Mouse (Mus musculus) lung, postnatal 0 days (tissue): ENCODE results near the gene Srsf2. TPM values are rescaled to one million over a fixed set of nuclear protein-coding genes. Genes with fewer than 3 reads are reported as not detected.

Experiments used
- ATAC-seq: fragments of 200-750 bp; cut with Nextera tagmentation; 2 replicates; pipeline ENCODE4 v1.8.0; 2017; ENCODE audit warnings: moderate library complexity
- DNase-seq: peaks from one replicate; pipeline ENCODE4 v3.0.0-alpha.2; 2016; ENCODE audit warnings: low spot score
- H3K27ac ChIP-seq: fragments of 300-500 bp; sonication (generic); 2 replicates; pipeline ENCODE4 v1.5.1; 2014; ENCODE audit warnings: antibody characterized with exemption, mild to moderate bottlenecking, low read length, mixed read lengths
- H3K27me3 ChIP-seq: fragments of 300-500 bp; sonication (generic); replicated peaks from 2 replicates; pipeline ENCODE4 v1.6.1; 2014; ENCODE audit warnings: low read length, mixed read lengths; ENCODE audit not compliant: insufficient read depth
- H3K36me3 ChIP-seq: fragments of 300-500 bp; sonication (generic); 2 replicates; pipeline ENCODE4 v1.6.1; 2014; ENCODE audit warnings: low read length, mixed read lengths; ENCODE audit not compliant: insufficient read depth
- H3K4me1 ChIP-seq: fragments of 300-500 bp; sonication (generic); 2 replicates; pipeline ENCODE4 v1.6.1; 2014; ENCODE audit warnings: antibody characterized with exemption, low read depth, low read length, mixed read lengths; ENCODE audit not compliant: insufficient read depth
- H3K4me2 ChIP-seq: fragments of 300-500 bp; sonication (generic); replicated peaks from 2 replicates; pipeline ENCODE4 v1.6.1; 2014; ENCODE audit warnings: low read depth, mild to moderate bottlenecking, low read length, moderate library complexity, mixed read lengths
- H3K4me3 ChIP-seq: fragments of 300-500 bp; sonication (generic); 2 replicates; pipeline ENCODE4 v1.5.1; 2014; ENCODE audit warnings: low read depth, low read length
- H3K9ac ChIP-seq: fragments of 300-500 bp; sonication (generic); replicated peaks from 2 replicates; pipeline ENCODE4 v1.6.1; 2014; ENCODE audit warnings: low read depth, mild to moderate bottlenecking
- H3K9me3 ChIP-seq: fragments of 300-500 bp; sonication (generic); 2 replicates; pipeline ENCODE4 v1.6.1; 2016; ENCODE audit warnings: low read length, mixed read lengths
- CTCF ChIP-seq: IDR thresholded peaks from 2 replicates; pipeline ENCODE4 v1.5.1; 2016; ENCODE audit warnings: antibody characterized with exemption, mild to moderate bottlenecking
- EP300 ChIP-seq: IDR thresholded peaks from 2 replicates; pipeline ENCODE4 v1.6.1; 2016; ENCODE audit warnings: antibody characterized with exemption, mild to moderate bottlenecking, control low read depth
- WGBS: fragments of 180-500 bp; shearing (Covaris S2); extraction: QIAGEN DNeasy Blood & Tissue Kit; methylation state at CpG from one replicate; pipeline ENCODE4 v1.1.7; 2014; 5-methylcytosine and 5-hydroxymethylcytosine counted together
- polyA plus RNA-seq: library from polyadenylated mRNA; unstranded; fragments of >200 nt; fragmentation: Nextera tagmentation; extraction: Ambion mirVana; gene quantifications from 2 replicates; pipeline ENCODE4 v1.2.1, GENCODE M21; 2015

Gene Srsf2
- polyA plus RNA-seq, 1 experiment from 2014 or later = 419 TPM

DNA sequence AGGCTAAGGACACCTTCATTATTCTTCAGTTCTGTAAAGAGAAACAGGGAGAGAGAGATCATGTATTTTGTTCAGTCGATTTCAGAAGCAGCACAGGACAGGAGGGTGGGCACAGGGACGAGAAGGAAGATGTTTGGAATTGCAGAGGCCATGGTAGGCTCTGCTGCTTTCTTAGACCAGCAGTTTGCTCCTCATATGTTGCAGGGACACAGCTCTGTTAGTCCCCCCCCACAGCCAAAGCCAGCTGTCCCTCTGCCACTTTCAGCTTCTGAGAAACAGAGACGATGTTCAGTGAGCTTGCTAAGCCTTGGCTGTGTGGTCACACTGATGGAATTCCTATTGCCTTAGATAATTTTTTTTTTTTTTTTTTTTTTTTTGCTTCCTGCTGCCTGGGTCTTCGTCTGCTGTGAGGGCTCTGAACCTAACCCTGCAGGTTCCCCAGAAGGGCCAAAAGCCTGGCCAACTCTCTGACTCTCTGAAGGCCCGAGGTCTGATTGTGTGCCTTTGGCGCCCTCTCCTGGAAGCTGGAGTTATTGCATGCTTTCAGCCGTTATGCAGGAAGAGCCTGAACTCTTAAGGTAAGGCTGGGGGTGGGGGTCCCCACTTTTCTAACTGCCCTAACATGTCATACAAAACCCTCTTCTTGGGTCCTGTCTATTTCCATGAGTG is 44.8 kb downstream of the Srsf2 start:
- peak; percentile 70 for ATAC-seq
- no peaks in the 10 kb centered on the region for H3K9me3 ChIP-seq
- H3K27ac ChIP-seq = peak overlapping the region; percentile 65
- TF ChIP-seq EP300 (no peak; the same call in 1 of the 2 replicates), CTCF (peak; percentile 95)
- 16% methylated on average over 7 of the region's 7 CpGs for WGBS
- no peak overlapping the region for H3K4me3 ChIP-seq
- no peak overlapping the region for H3K9ac ChIP-seq
- H3K36me3 ChIP-seq = no peaks in the 10 kb centered on the region
- no peaks in the 10 kb centered on the region for H3K27me3 ChIP-seq
- DNase-seq = peak; percentile 94
- peaks cover 12% of the 10 kb centered on the region; the same call in 1 of the 2 replicates for H3K4me1 ChIP-seq
- no peak overlapping the region for H3K4me2 ChIP-seq

- Histone ChIP-seq H3K9me3 (no peaks in the 10 kb centered on the region), H3K4me3 (no peak overlapping the region), H3K4me2 (no peak overlapping the region), H3K9ac (no peak overlapping the region), H3K4me1 (peaks cover 6% of the 10 kb centered on the region; the same call in 1 of the 2 replicates), H3K27me3 (no peaks in the 10 kb centered on the region), H3K27ac (peak overlapping the region; percentile 65), H3K36me3 (no peaks in the 10 kb centered on the region)
- WGBS = 49% methylated on average over 3 of the region's 3 CpGs
- no peak for ATAC-seq
- no peak for TF ChIP-seq EP300
- TF ChIP-seq CTCF = no peak
- no peak for DNase-seq
Observed at GRCm38 (mm10) chr11:116807526-116807925, 45.4 kb downstream of the Srsf2 start.

DNA sequence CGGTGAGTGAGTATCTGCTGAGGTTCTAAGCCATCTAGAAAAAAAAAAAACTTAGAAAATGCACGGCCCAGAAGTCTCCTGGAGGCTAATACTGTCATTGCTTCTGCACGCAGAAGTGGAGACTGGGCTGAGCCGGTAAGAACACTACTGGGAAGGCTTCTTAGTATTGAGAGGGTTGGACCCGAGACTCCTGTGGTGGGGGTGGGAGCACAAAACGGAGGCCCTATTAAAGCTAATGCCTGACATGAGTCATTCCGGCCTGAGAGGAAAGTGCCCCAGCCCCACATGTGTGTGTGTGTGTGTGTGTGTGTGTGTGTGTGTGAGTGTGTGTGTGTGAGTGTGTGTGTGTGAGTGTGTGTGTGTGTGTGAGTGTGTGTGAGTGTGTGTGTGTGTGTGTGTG is 45.8 kb downstream of the Srsf2 start:
- no peak overlapping the region for H3K4me2 ChIP-seq
- 0 out of 2 replicates have a peak, but pooled peaks cover 3% of the 10 kb centered on the region for H3K4me1 ChIP-seq
- H3K9ac ChIP-seq = no peak overlapping the region
- H3K27me3 ChIP-seq = no peaks in the 10 kb centered on the region
- TF ChIP-seq EP300 (no peak), CTCF (no peak)
- H3K9me3 ChIP-seq = no peaks in the 10 kb centered on the region
- H3K36me3 ChIP-seq = no peaks in the 10 kb centered on the region
- H3K27ac ChIP-seq = no peak overlapping the region
- no peak overlapping the region for H3K4me3 ChIP-seq
- 38% methylated on average over 7 of the region's 7 CpGs for WGBS
- peak; percentile 15; the same call in 1 of the 2 replicates for ATAC-seq
- peak; percentile 48 for DNase-seq

DNA sequence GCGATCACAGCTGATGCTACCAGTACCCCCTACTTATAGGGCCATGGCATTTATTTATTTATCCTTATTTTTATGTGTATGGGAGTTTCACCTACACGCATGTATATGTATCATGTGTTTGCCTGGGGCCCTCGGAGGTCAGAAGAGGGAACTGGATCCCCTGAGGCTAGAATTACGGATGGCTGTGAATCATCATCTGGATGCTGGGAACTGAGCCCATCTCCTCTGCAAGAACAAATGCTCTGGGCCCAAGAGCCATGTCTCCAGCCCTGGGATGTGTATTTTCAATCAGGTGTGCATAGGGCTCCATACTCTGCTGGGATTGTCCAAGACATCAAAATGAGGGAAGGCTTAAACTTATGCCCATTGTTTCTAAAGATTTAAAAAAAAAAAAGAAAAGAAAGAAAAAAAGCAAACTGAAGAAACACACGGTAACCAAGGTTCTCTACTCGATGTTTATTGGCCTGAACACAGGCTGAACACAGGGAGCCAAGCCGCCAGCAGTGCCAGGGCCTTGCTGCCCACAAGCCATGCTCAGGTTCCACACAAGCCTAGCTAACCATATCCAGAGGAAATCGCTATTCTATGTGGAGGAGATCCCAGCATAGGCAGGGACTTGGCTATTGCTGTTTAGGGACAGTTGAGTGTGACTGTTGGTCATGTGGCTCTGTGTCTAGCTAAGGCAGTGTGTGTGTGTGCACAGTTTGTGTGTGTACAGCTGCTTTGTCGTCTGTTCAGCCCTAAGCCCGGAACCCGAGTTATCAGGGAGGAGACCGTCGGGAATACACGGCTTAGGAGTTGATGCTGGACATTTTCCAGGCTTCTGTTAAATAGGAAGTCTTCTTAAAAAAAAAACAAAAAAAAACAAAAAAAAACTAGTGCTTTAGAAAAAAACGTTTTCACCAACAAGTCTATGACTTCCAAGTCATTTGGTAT is 46.5 kb downstream of the Srsf2 start:
- Histone ChIP-seq H3K4me3 (no peak overlapping the region), H3K4me2 (no peak overlapping the region), H3K27me3 (no peaks in the 10 kb centered on the region), H3K4me1 (0 out of 2 replicates have a peak, but pooled peaks cover 3% of the 10 kb centered on the region), H3K9ac (no peak overlapping the region), H3K27ac (no peak overlapping the region), H3K9me3 (no peaks in the 10 kb centered on the region), H3K36me3 (no peaks in the 10 kb centered on the region)
- ATAC-seq (no peak), DNase-seq (no peak)
- WGBS = 66% methylated on average over 15 of the region's 15 CpGs
- no peak for TF ChIP-seq EP300
- no peak for TF ChIP-seq CTCF

DNA sequence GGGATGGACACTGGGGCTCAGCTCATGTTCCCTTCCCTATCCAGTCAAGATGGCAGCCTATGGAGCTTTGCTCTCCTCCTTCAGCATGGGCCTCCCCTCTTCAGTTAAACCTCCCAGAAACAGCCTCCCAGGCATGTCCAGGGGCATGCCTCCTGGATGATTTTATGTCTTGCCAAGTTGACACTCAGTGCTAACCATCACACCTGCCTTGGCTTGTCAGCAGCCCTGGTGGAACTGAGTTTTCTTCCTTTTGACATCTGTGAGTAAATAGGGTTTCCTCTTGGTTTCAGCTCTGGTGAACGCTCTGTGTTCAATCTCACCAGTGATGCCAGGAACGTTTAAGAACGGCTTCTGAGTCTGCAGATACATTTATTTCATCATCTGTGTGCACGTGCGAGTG is 50.2 kb downstream of the Srsf2 start:
- H3K4me2 ChIP-seq = no peak overlapping the region
- no peaks in the 10 kb centered on the region for H3K27me3 ChIP-seq
- no peak for ATAC-seq
- H3K9ac ChIP-seq = no peak overlapping the region
- no peak for DNase-seq
- WGBS = 73% methylated on average over 5 of the region's 5 CpGs
- H3K4me1 ChIP-seq = no peaks in the 10 kb centered on the region
- H3K27ac ChIP-seq = no peak overlapping the region
- H3K9me3 ChIP-seq = no peaks in the 10 kb centered on the region
- no peaks in the 10 kb centered on the region for H3K36me3 ChIP-seq
- TF ChIP-seq CTCF = no peak
- TF ChIP-seq EP300 = no peak
- no peak overlapping the region for H3K4me3 ChIP-seq

GRCm38 (mm10) chr11:116801106-116801505 is 51.8 kb downstream of the Srsf2 start:
- DNase-seq (no peak), ATAC-seq (peak; percentile 46)
- Histone ChIP-seq H3K36me3 (no peaks in the 10 kb centered on the region), H3K4me3 (no peak overlapping the region), H3K9ac (no peak overlapping the region), H3K27ac (no peak overlapping the region), H3K9me3 (no peaks in the 10 kb centered on the region), H3K4me2 (no peak overlapping the region), H3K27me3 (no peaks in the 10 kb centered on the region), H3K4me1 (no peaks in the 10 kb centered on the region)
- 64% methylated on average over 5 of the region's 5 CpGs for WGBS
- TF ChIP-seq EP300 (no peak), CTCF (no peak)

Other genes with a start within 250 kb of the Srsf2 start
- gene Rhbdf2, start 226.1 kb downstream of the Srsf2 start, polyA plus RNA-seq = 23.5 and 27.9 TPM in 2 replicates
- gene Prcd, start 199.6 kb downstream of the Srsf2 start, polyA plus RNA-seq = 10.9 and 16.4 TPM in 2 replicates
- 27.3 and 32.0 TPM in 2 replicates for gene Cygb, start 198.8 kb downstream of the Srsf2 start, polyA plus RNA-seq
- not detected in 2 replicates for gene St6galnac1, start 77.6 kb downstream of the Srsf2 start, polyA plus RNA-seq
- 34.6 and 38.7 TPM in 2 replicates for gene Mxra7, start 25.0 kb downstream of the Srsf2 start, polyA plus RNA-seq
- 62.3 and 65.2 TPM in 2 replicates for gene Mettl23, start 9.8 kb downstream of the Srsf2 start, polyA plus RNA-seq
- gene Jmjd6, start 9.6 kb downstream of the Srsf2 start, polyA plus RNA-seq = 37.0 and 37.8 TPM in 2 replicates
- 37.9 and 44.7 TPM in 2 replicates for gene Mfsd11, start 654 bp downstream of the Srsf2 start, polyA plus RNA-seq
- not detected in 2 replicates for gene Mgat5b, start 65.8 kb upstream of the Srsf2 start, polyA plus RNA-seq